Mouse (Mus musculus): ENCODE data around the gene Gm44511. TPM values are rescaled to one million over a fixed set of nuclear protein-coding genes. Genes with fewer than 3 reads are reported as not detected.
A peak's percentile ranks its signal among the peaks of the same experiment; 100 is the strongest.
"Not testable (repeated sequence)": the region's sequence is repeated elsewhere in the genome, so short reads cannot be mapped to it uniquely, and the experiment has no call there.

Gm44511 gene
- total and polyA plus RNA-seq, 3 experiments, result not detected

DNA sequence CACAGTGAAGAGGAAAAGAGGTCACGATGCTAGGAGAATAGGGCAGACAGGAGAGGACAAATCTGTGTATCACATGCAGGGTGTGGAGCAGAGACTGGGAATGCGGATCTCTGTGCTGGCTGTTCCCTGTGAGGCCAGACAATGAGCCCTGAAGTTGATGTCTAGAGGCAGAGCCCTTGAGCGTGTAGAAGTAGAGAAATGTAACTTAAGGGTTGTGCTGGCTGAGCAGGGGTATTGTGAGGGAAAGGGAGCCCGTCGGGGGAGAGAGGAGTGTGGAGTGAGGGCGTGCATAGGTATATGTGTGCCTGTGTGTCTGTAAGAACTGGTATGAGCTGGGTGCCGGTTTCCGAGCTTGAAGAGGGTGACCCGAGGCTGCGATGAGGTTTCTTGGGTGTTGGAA, 23.6 kb downstream of the Gm44511 start:
- Histone ChIP-seq H3K9me3 (replicated peaks; ENCODE audit: insufficient read depth, low read length) (no peaks in the 10 kb centered on the region), H3K4me3 (ENCODE audit: control insufficient read depth in 1 of 2, insufficient read depth in 1 of 2, low read depth in 2 of 2, low read length in 2 of 2) (peak overlapping the region; percentile 46 to 82), H3K79me2 (ENCODE audit: control insufficient read depth, insufficient read depth, low read length, poor library complexity) (no peaks in the 10 kb centered on the region), H3K9ac (ENCODE audit: control insufficient read depth, low read depth, low read length, poor library complexity, severe bottlenecking) (peak overlapping the region; percentile 68), H3K27ac (ENCODE audit: control insufficient read depth, low read depth, low read length) (no peak overlapping the region), H3K27me3 (ENCODE audit: control insufficient read depth in 1 of 2, insufficient read depth in 2 of 2, low read length in 2 of 2) (no peaks in the 10 kb centered on the region), H3K36me3 (ENCODE audit: control insufficient read depth in 1 of 2, insufficient read depth in 2 of 2, low read length in 2 of 2) (no peaks in the 10 kb centered on the region), H3K4me1 (ENCODE audit: control insufficient read depth in 1 of 2, insufficient read depth in 2 of 2, low read length in 2 of 2) (peaks cover 5 to 9% of the 10 kb centered on the region in 2 experiments; a peak in 2 of 4 replicates)
- TF ChIP-seq CHD1 (IDR thresholded peaks at IDR 0.05; ENCODE audit: low read depth, low read length) (no peak), MAX (IDR thresholded peaks at IDR 0.05; ENCODE audit: low read length) (no peak), ZMIZ1 (IDR thresholded peaks at IDR 0.05; ENCODE audit: low read depth, low read length) (no peak), UBTF (IDR thresholded peaks at IDR 0.05; ENCODE audit: borderline replicate concordance, insufficient read depth, low read depth, low read length) (no peak), MYB (IDR thresholded peaks at IDR 0.05; ENCODE audit: low read depth, low read length) (no peak), ELF1 (IDR thresholded peaks at IDR 0.05; ENCODE audit: low read depth, low read length) (no peak), CTCF (IDR thresholded peaks at IDR 0.05 in 2 of 3, conservative IDR thresholded peaks at IDR 0.05 in 1 of 3; ENCODE audit: control insufficient read depth in 1 of 3, insufficient read depth in 1 of 3, low read depth in 2 of 3, low read length in 3 of 3, poor library complexity in 1 of 3, severe bottlenecking in 1 of 3) (no peak), MAZ (IDR thresholded peaks at IDR 0.05; ENCODE audit: low read depth, low read length) (no peak), MXI1 (IDR thresholded peaks at IDR 0.05; ENCODE audit: low read depth, low read length) (no peak), SMC3 (IDR thresholded peaks at IDR 0.05; ENCODE audit: low read depth, low read length) (no peak), USF2 (IDR thresholded peaks at IDR 0.05; ENCODE audit: borderline replicate concordance in 1 of 2, insufficient read depth in 1 of 2, low read depth in 1 of 2, low read length in 2 of 2) (no peak), RCOR1 (IDR thresholded peaks at IDR 0.05; ENCODE audit: low read depth, low read length) (no peak), JUND (IDR thresholded peaks at IDR 0.05; ENCODE audit: low read depth, low read length) (no peak), NELFE (IDR thresholded peaks at IDR 0.05; ENCODE audit: low read depth, low read length) (no peak)
- no peak for DNase-seq (ENCODE audit: low read depth, low spot score)

DNA sequence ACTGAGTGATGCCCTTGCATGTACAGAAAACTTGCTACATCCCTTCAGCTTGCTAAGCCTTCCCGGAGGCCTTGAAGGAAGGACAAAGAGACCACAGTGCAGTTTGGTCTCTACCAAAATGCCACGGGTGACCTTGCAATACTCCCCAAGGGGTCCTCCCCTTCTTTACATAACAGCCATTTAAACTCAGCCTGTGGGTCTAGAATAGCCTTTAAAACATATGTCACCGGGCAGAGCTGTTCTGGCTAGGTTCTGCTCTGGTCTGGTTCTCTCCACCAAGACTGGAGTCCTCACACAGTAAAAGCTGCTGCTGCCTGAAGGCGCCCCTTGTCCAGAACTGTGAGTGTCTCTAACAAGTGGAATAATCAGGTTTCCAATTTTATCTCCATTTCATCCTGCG, 25.4 kb downstream of the Gm44511 start:
- not testable (repeated sequence) for H3K9me3 ChIP-seq (replicated peaks; ENCODE audit: insufficient read depth, low read length); H3K4me1 ChIP-seq (ENCODE audit: control insufficient read depth in 1 of 2, insufficient read depth in 2 of 2, low read length in 2 of 2); H3K79me2 ChIP-seq (ENCODE audit: control insufficient read depth, insufficient read depth, low read length, poor library complexity); H3K9ac ChIP-seq (ENCODE audit: control insufficient read depth, low read depth, low read length, poor library complexity, severe bottlenecking); H3K4me3 ChIP-seq (ENCODE audit: control insufficient read depth in 1 of 2, insufficient read depth in 1 of 2, low read depth in 2 of 2, low read length in 2 of 2); H3K27ac ChIP-seq (ENCODE audit: control insufficient read depth, low read depth, low read length); H3K27me3 ChIP-seq (ENCODE audit: control insufficient read depth in 1 of 2, insufficient read depth in 2 of 2, low read length in 2 of 2); DNase-seq (ENCODE audit: low read depth, low spot score); H3K36me3 ChIP-seq (ENCODE audit: control insufficient read depth in 1 of 2, insufficient read depth in 2 of 2, low read length in 2 of 2)

DNA sequence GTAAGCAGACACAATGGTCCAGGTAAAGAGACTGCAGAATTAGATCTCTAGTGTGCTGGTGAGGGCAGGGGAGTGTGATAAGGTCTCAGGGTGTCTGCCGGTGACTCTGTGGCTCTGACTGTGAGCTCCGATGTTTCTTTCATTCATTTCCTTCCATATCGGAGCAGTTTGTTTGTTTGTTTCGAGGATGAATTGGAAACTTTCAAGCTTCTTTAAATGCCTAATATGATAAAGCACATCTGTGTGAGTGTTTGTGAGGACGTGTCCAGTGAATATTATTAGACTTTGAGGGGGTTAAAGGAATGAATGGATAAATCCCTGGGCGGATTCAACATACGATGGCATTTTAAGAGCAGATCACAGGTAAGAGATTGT, 26.2 kb downstream of the Gm44511 start:
- Histone ChIP-seq H3K4me1 (ENCODE audit: control insufficient read depth in 1 of 2, insufficient read depth in 2 of 2, low read length in 2 of 2) (peaks cover 5 to 9% of the 10 kb centered on the region in 2 experiments; a peak in 2 of 4 replicates), H3K27ac (ENCODE audit: control insufficient read depth, low read depth, low read length) (no peak overlapping the region), H3K9ac (ENCODE audit: control insufficient read depth, low read depth, low read length, poor library complexity, severe bottlenecking) (peak overlapping the region; percentile 51), H3K4me3 (ENCODE audit: control insufficient read depth in 1 of 2, insufficient read depth in 1 of 2, low read depth in 2 of 2, low read length in 2 of 2) (peak overlapping the region; percentile 76 to 83), H3K27me3 (ENCODE audit: control insufficient read depth in 1 of 2, insufficient read depth in 2 of 2, low read length in 2 of 2) (no peaks in the 10 kb centered on the region), H3K79me2 (ENCODE audit: control insufficient read depth, insufficient read depth, low read length, poor library complexity) (no peaks in the 10 kb centered on the region), H3K9me3 (replicated peaks; ENCODE audit: insufficient read depth, low read length) (no peaks in the 10 kb centered on the region), H3K36me3 (ENCODE audit: control insufficient read depth in 1 of 2, insufficient read depth in 2 of 2, low read length in 2 of 2) (no peaks in the 10 kb centered on the region)
- TF ChIP-seq CTCF (IDR thresholded peaks at IDR 0.05 in 2 of 3, conservative IDR thresholded peaks at IDR 0.05 in 1 of 3; ENCODE audit: control insufficient read depth in 1 of 3, insufficient read depth in 1 of 3, low read depth in 2 of 3, low read length in 3 of 3, poor library complexity in 1 of 3, severe bottlenecking in 1 of 3), result peak in 1 of 3 experiments; percentile 5; a peak in 3 of 6 replicates
- no peak for TF ChIP-seq USF1 (IDR thresholded peaks at IDR 0.05; ENCODE audit: low read depth, low read length)
- DNase-seq (ENCODE audit: low read depth, low spot score), result peak; percentile 54
